Mouse (Mus musculus) liver, embryonic 12.5 days (tissue): ENCODE measurements around the gene Pdcl2. TPM values are rescaled to one million over a fixed set of nuclear protein-coding genes. Genes with fewer than 3 reads are reported as not detected.

Source experiments
- ATAC-seq: fragments of 200-750 bp; cut with Nextera tagmentation; 2 replicates; pipeline ENCODE4 v1.8.0; 2017; ENCODE audit warnings: moderate number of reproducible peaks, mild to moderate bottlenecking, moderate library complexity
- H3K27ac ChIP-seq: fragments of 300-500 bp; sonication (generic); 2 replicates; pipeline ENCODE4 v1.5.1; 2016; ENCODE audit warnings: mild to moderate bottlenecking
- H3K27me3 ChIP-seq: fragments of 300-500 bp; sonication (generic); replicated peaks from 2 replicates; pipeline ENCODE4 v1.6.1; 2016; ENCODE audit warnings: mild to moderate bottlenecking, moderate library complexity
- H3K36me3 ChIP-seq: fragments of 300-500 bp; sonication (generic); 2 replicates; pipeline ENCODE4 v1.6.1; 2016; ENCODE audit warnings: mild to moderate bottlenecking, moderate library complexity
- H3K4me1 ChIP-seq: fragments of 300-500 bp; sonication (generic); 2 replicates; pipeline ENCODE4 v1.6.1; 2016
- H3K4me2 ChIP-seq: fragments of 300-500 bp; sonication (generic); 2 replicates; pipeline ENCODE4 v1.6.1; 2016; ENCODE audit warnings: mild to moderate bottlenecking, moderate library complexity
- H3K4me3 ChIP-seq: fragments of 300-500 bp; sonication (generic); 2 replicates; pipeline ENCODE4 v1.5.1; 2016; ENCODE audit warnings: mild to moderate bottlenecking, moderate library complexity
- H3K9ac ChIP-seq: fragments of 300-500 bp; sonication (generic); 2 replicates; pipeline ENCODE4 v1.6.1; 2016; ENCODE audit warnings: mild to moderate bottlenecking, moderate library complexity
- H3K9me3 ChIP-seq: fragments of 300-500 bp; sonication (generic); replicated peaks from 2 replicates; pipeline ENCODE4 v1.6.1; 2016; ENCODE audit warnings: mild to moderate bottlenecking, moderate library complexity
- WGBS: fragments of 180-500 bp; shearing (Covaris S2); methylation state at CpG from one replicate; pipeline ENCODE4 v1.1.7; 2016; ENCODE audit not compliant: insufficient replicate concordance; 5-methylcytosine and 5-hydroxymethylcytosine counted together
- polyA plus RNA-seq: library from polyadenylated mRNA; unstranded; fragments of >200 nt; fragmentation: Nextera tagmentation; extraction: Ambion mirVana; gene quantifications from 2 replicates; pipeline ENCODE4 v1.2.1, GENCODE M21; 2016

Pdcl2 gene
- polyA plus RNA-seq = not detected in 2 replicates

GRCm38 (mm10) chr5:76330953-76331352, at the start of gene Pdcl2:
Gene Pdcl2, minus strand, starts transcription at chr5:76331156.
- ATAC-seq = no peak
- H3K4me3 ChIP-seq = no peak within 1 kb of the TSS
- 80% methylated on average over 7 of the region's 7 CpGs for WGBS
- H3K4me2 ChIP-seq = no peak within 1 kb of the TSS
- H3K9me3 ChIP-seq = no peaks in the 10 kb centered on the region
- no peaks in the 10 kb centered on the region for H3K4me1 ChIP-seq
- H3K9ac ChIP-seq = no peak within 1 kb of the TSS
- no peak within 1 kb of the TSS for H3K27ac ChIP-seq
- H3K27me3 ChIP-seq = no peaks in the 10 kb centered on the region
- no peaks in the 10 kb centered on the region for H3K36me3 ChIP-seq

GRCm38 (mm10) chr5:76379216-76379615, 48.3 kb upstream of the Pdcl2 start:
- Histone ChIP-seq H3K27me3 (no peaks in the 10 kb centered on the region), H3K36me3 (no peaks in the 10 kb centered on the region), H3K4me3 (no peak overlapping the region), H3K27ac (no peak overlapping the region), H3K4me1 (no peaks in the 10 kb centered on the region), H3K4me2 (no peak overlapping the region), H3K9me3 (no peaks in the 10 kb centered on the region), H3K9ac (no peak overlapping the region)
- WGBS = 25% methylated on average over 3 of the region's 3 CpGs
- ATAC-seq = no peak

GRCm38 (mm10) chr5:76369215-76369840, 38.4 kb upstream of the Pdcl2 start:
- H3K4me2 ChIP-seq = no peak overlapping the region
- H3K9me3 ChIP-seq = no peaks in the 10 kb centered on the region
- WGBS = 62% methylated on average over 8 of the region's 8 CpGs
- ATAC-seq = no peak
- no peak overlapping the region for H3K9ac ChIP-seq
- H3K4me3 ChIP-seq = no peak overlapping the region
- peaks cover 13% of the 10 kb centered on the region for H3K27me3 ChIP-seq
- H3K27ac ChIP-seq = no peak overlapping the region
- no peaks in the 10 kb centered on the region for H3K4me1 ChIP-seq
- H3K36me3 ChIP-seq = no peaks in the 10 kb centered on the region

- no peak for ATAC-seq
- peaks cover 36% of the 10 kb centered on the region for H3K27me3 ChIP-seq
- no peak overlapping the region for H3K4me3 ChIP-seq
- 0 out of 2 replicates have a peak, but pooled peaks cover 3% of the 10 kb centered on the region for H3K4me1 ChIP-seq
- H3K36me3 ChIP-seq = no peaks in the 10 kb centered on the region
- H3K9ac ChIP-seq = no peak overlapping the region
- H3K9me3 ChIP-seq = no peaks in the 10 kb centered on the region
- no peak overlapping the region for H3K4me2 ChIP-seq
- 35% methylated on average over 5 of the region's 5 CpGs for WGBS
- no peak overlapping the region for H3K27ac ChIP-seq
Observed at GRCm38 (mm10) chr5:76365406-76365805, 34.5 kb upstream of the Pdcl2 start.

GRCm38 (mm10) chr5:76363453-76364104, 32.6 kb upstream of the Pdcl2 start, which contains the start of gene Nmu:
Gene Nmu, minus strand, starts transcription at chr5:76363788.
- Histone ChIP-seq H3K4me2 (peak within 1 kb of the TSS; percentile 44), H3K4me3 (no peak within 1 kb of the TSS; the same call in 1 of the 2 replicates)

GRCm38 (mm10) chr5:76360786-76361185, 29.8 kb upstream of the Pdcl2 start:
- H3K4me3 ChIP-seq = no peak overlapping the region
- no peaks in the 10 kb centered on the region for H3K9me3 ChIP-seq
- no peak overlapping the region for H3K4me2 ChIP-seq
- ATAC-seq = no peak
- 0 out of 2 replicates have a peak, but pooled peaks cover 3% of the 10 kb centered on the region for H3K4me1 ChIP-seq
- peaks cover 36% of the 10 kb centered on the region for H3K27me3 ChIP-seq
- H3K36me3 ChIP-seq = no peaks in the 10 kb centered on the region
- no peak overlapping the region for H3K27ac ChIP-seq
- 74% methylated on average over 4 of the region's 4 CpGs for WGBS
- no peak overlapping the region for H3K9ac ChIP-seq

More at GRCm38 (mm10) chr5:76363453-76364104, 32.6 kb upstream of the Pdcl2 start, which contains the start of gene Nmu:
- Histone ChIP-seq H3K36me3 (no peaks in the 10 kb centered on the region), H3K27ac (no peak within 1 kb of the TSS), H3K27me3 (peaks cover 36% of the 10 kb centered on the region), H3K4me1 (0 out of 2 replicates have a peak, but pooled peaks cover 3% of the 10 kb centered on the region), H3K9ac (no peak within 1 kb of the TSS), H3K9me3 (no peaks in the 10 kb centered on the region)
- 8% methylated on average over 34 of the region's 35 CpGs for WGBS
- ATAC-seq = no peak

GRCm38 (mm10) chr5:76360057-76360456, 29.1 kb upstream of the Pdcl2 start:
- no peaks in the 10 kb centered on the region for H3K9me3 ChIP-seq
- ATAC-seq = no peak
- H3K4me3 ChIP-seq = no peak overlapping the region
- H3K4me1 ChIP-seq = 0 out of 2 replicates have a peak, but pooled peaks cover 3% of the 10 kb centered on the region
- no peaks in the 10 kb centered on the region for H3K36me3 ChIP-seq
- H3K9ac ChIP-seq = no peak overlapping the region
- H3K27me3 ChIP-seq = peaks cover 29% of the 10 kb centered on the region
- H3K27ac ChIP-seq = no peak overlapping the region
- no peak overlapping the region for H3K4me2 ChIP-seq
- 65% methylated on average over 1 of the region's 1 CpGs for WGBS

GRCm38 (mm10) chr5:76351953-76352611, 21.1 kb upstream of the Pdcl2 start:
- Histone ChIP-seq H3K9ac (no peak overlapping the region), H3K27ac (no peak overlapping the region), H3K36me3 (no peaks in the 10 kb centered on the region), H3K4me2 (no peak overlapping the region), H3K9me3 (no peaks in the 10 kb centered on the region), H3K4me1 (no peaks in the 10 kb centered on the region), H3K27me3 (no peaks in the 10 kb centered on the region), H3K4me3 (no peak overlapping the region)
- ATAC-seq = no peak
- WGBS = 60% methylated on average over 7 of the region's 7 CpGs

- Histone ChIP-seq H3K9ac (no peak overlapping the region), H3K9me3 (no peaks in the 10 kb centered on the region), H3K36me3 (no peaks in the 10 kb centered on the region), H3K4me2 (no peak overlapping the region), H3K27ac (no peak overlapping the region), H3K27me3 (no peaks in the 10 kb centered on the region), H3K4me3 (no peak overlapping the region), H3K4me1 (no peaks in the 10 kb centered on the region)
- no peak for ATAC-seq
- WGBS = 66% methylated on average over 5 of the region's 5 CpGs
Observed at GRCm38 (mm10) chr5:76351537-76351936, 20.6 kb upstream of the Pdcl2 start.

GRCm38 (mm10) chr5:76346137-76346536, 15.2 kb upstream of the Pdcl2 start:
- H3K4me1 ChIP-seq = no peaks in the 10 kb centered on the region
- no peaks in the 10 kb centered on the region for H3K9me3 ChIP-seq
- 55% methylated on average over 2 of the region's 2 CpGs for WGBS
- no peak overlapping the region for H3K27ac ChIP-seq
- no peak for ATAC-seq
- no peak overlapping the region for H3K9ac ChIP-seq
- H3K36me3 ChIP-seq = no peaks in the 10 kb centered on the region
- no peak overlapping the region for H3K4me2 ChIP-seq
- H3K4me3 ChIP-seq = no peak overlapping the region
- H3K27me3 ChIP-seq = no peaks in the 10 kb centered on the region

- Histone ChIP-seq H3K4me2 (no peak overlapping the region), H3K4me3 (no peak overlapping the region), H3K27ac (no peak overlapping the region), H3K36me3 (no peaks in the 10 kb centered on the region), H3K9ac (no peak overlapping the region), H3K27me3 (no peaks in the 10 kb centered on the region), H3K9me3 (no peaks in the 10 kb centered on the region), H3K4me1 (no peaks in the 10 kb centered on the region)
- WGBS = 62% methylated on average over 2 of the region's 2 CpGs
- ATAC-seq = no peak
Observed at GRCm38 (mm10) chr5:76340931-76341330, 10.0 kb upstream of the Pdcl2 start.

GRCm38 (mm10) chr5:76337100-76337499, 6.1 kb upstream of the Pdcl2 start:
- no peak overlapping the region for H3K9ac ChIP-seq
- no peaks in the 10 kb centered on the region for H3K36me3 ChIP-seq
- no peak overlapping the region for H3K27ac ChIP-seq
- no peaks in the 10 kb centered on the region for H3K27me3 ChIP-seq
- no peak overlapping the region for H3K4me3 ChIP-seq
- no peak for ATAC-seq
- no peak overlapping the region for H3K4me2 ChIP-seq
- H3K4me1 ChIP-seq = no peaks in the 10 kb centered on the region
- no peaks in the 10 kb centered on the region for H3K9me3 ChIP-seq
- WGBS = 39% methylated on average over 8 of the region's 8 CpGs
